Mouse (Mus musculus): ENCODE data around the gene Igf2bp1. TPM values are rescaled to one million over a fixed set of nuclear protein-coding genes. Genes with fewer than 3 reads are reported as not detected.
"Not testable (repeated sequence)": the region's sequence is repeated elsewhere in the genome, so short reads cannot be mapped to it uniquely, and the experiment has no call there.

The Igf2bp1 gene
- polyA plus RNA-seq, 1 experiment from 2014 or later, result 6.2 TPM

DNA sequence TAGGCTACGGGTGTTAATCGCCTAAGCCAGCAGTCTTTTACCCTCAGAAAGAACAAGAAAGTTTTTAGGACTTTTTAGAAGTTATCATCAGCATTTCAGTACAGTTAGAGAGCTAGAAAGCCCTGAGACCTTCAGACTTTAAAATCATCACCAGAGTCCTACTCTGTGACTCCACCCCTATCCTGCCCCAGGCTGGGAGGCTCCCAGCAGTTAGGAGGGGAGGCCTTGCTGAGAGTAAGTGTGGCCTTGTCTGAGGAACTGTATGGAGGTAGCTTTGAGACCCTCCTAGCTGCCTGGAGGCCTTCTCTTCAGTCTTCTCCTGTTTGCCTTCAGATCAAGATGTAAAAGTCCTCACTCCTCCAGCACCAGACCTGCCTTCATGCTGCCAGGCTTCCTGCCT is 81.5 kb downstream of the Igf2bp1 start:
- H3K4me3 ChIP-seq (ENCODE audit: low read depth, low read length), result no peak overlapping the region
- no peaks in the 10 kb centered on the region for H3K4me1 ChIP-seq (ENCODE audit: control insufficient read depth, insufficient read depth, low read length)
- no peak overlapping the region for H3K9ac ChIP-seq (ENCODE audit: low read depth, low read length)
- no peaks in the 10 kb centered on the region; the same call in 1 of the 2 replicates for H3K27me3 ChIP-seq (ENCODE audit: control insufficient read depth, insufficient read depth, low read depth, low read length)
- H3K4me2 ChIP-seq (ENCODE audit: low read length), result no peak overlapping the region
- no peaks in the 10 kb centered on the region; the same call in 1 of the 2 replicates for H3K9me3 ChIP-seq (replicated peaks; ENCODE audit: control insufficient read depth, low read length, poor library complexity, severe bottlenecking)
- H3K27ac ChIP-seq (ENCODE audit: low read length), result no peak overlapping the region
- no peaks in the 10 kb centered on the region for H3K36me3 ChIP-seq (ENCODE audit: control insufficient read depth, insufficient read depth, low read length)
- WGBS, result 9% methylated on average over 2 of the region's 2 CpGs
- no peak for ATAC-seq

DNA sequence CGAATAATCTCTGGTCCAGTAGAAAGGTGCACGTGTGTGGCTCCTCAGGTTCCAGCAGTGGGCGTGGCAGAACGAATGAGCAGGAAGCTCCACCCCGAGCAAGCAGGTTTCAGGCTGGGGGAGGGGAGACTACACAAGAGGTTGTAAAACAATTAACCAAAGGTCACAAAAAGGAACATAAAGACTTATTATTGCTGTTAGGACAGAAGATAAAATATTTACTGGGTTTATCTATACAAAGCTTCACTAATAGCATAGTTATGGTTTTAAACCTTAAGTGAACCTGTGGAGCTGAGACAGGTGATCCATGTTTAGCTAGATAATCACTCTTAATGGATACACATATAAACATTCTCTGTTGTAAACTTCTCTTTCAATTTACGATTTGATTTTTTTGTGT is 82.3 kb downstream of the Igf2bp1 start:
- WGBS, result 2% methylated on average over 2 of the region's 6 CpGs
- not testable (repeated sequence) for H3K27me3 ChIP-seq (ENCODE audit: control insufficient read depth, insufficient read depth, low read depth, low read length)

DNA sequence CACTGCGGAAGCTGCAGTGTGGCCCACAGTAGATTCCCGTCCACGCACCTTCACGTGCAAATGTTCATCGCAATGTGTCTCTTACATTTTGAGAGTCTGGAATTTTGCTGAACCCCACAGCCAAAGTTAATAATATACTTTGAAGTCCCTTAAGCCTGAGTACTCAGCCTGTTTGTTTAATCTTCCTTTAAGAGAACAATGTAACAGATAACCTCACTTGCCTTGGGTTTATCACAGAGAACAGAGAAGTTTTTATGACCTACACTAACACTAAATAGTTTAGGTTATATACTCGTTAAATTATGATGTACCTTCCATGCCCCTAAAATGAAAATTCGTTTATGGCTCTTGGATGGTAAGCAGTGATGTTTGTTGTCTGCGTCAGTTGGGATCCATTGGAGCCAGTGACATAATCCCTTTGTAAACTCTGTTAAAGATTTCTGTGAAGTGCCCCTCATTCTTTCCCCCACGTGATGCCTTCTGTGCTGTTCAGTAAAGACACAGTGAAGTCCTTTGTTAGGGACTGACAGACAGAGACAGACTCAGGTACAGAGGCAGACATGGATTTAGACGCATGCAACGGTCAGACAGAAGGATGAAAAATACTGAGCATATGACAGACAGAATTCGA is 83.6 kb downstream of the Igf2bp1 start:
- Histone ChIP-seq H3K36me3 (ENCODE audit: control insufficient read depth, insufficient read depth, low read length) (no peaks in the 10 kb centered on the region), H3K4me3 (ENCODE audit: low read depth, low read length) (no peak overlapping the region), H3K27me3 (ENCODE audit: control insufficient read depth, insufficient read depth, low read depth, low read length) (peaks cover 5% of the 10 kb centered on the region), H3K4me2 (ENCODE audit: low read length) (no peak overlapping the region), H3K9me3 (replicated peaks; ENCODE audit: control insufficient read depth, low read length, poor library complexity, severe bottlenecking) (no peaks in the 10 kb centered on the region; the same call in 1 of the 2 replicates), H3K9ac (ENCODE audit: low read depth, low read length) (no peak overlapping the region), H3K4me1 (ENCODE audit: control insufficient read depth, insufficient read depth, low read length) (no peaks in the 10 kb centered on the region), H3K27ac (ENCODE audit: low read length) (no peak overlapping the region)
- WGBS, result 51% methylated on average over 12 of the region's 12 CpGs
- no peak for ATAC-seq

More for the DNA sequence above, 82.3 kb downstream of the Igf2bp1 start:
- H3K4me3 ChIP-seq (ENCODE audit: low read depth, low read length); H3K9me3 ChIP-seq (replicated peaks; ENCODE audit: control insufficient read depth, low read length, poor library complexity, severe bottlenecking); H3K27ac ChIP-seq (ENCODE audit: low read length); H3K4me1 ChIP-seq (ENCODE audit: control insufficient read depth, insufficient read depth, low read length); H3K4me2 ChIP-seq (ENCODE audit: low read length); H3K36me3 ChIP-seq (ENCODE audit: control insufficient read depth, insufficient read depth, low read length); ATAC-seq; H3K9ac ChIP-seq (ENCODE audit: low read depth, low read length): not testable (repeated sequence)

DNA sequence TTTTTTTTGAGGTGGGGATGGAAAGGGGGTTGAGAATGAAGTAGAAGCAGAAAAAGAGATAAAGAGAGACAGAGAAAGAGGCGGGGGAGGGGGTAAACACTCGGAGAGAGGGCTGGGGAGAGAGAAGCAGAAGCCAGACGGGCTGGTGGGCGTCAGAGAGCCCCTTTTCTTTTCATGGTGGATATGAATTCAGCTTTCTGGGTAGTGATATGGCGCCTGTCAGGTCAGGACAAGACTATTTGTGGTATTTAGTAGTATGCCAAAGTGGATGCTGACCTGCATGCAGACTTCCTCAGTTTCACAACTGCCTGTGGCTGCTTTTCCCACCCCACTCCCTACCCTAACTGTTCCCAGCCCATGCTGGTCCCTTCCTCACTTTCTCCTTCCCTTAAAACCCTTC is 89.3 kb downstream of the Igf2bp1 start:
- Histone ChIP-seq H3K27ac (ENCODE audit: low read length) (no peak overlapping the region), H3K9me3 (replicated peaks; ENCODE audit: control insufficient read depth, low read length, poor library complexity, severe bottlenecking) (no peaks in the 10 kb centered on the region), H3K36me3 (ENCODE audit: control insufficient read depth, insufficient read depth, low read length) (no peaks in the 10 kb centered on the region), H3K9ac (ENCODE audit: low read depth, low read length) (no peak overlapping the region), H3K4me3 (ENCODE audit: low read depth, low read length) (no peak overlapping the region), H3K27me3 (ENCODE audit: control insufficient read depth, insufficient read depth, low read depth, low read length) (peaks cover 45% of the 10 kb centered on the region), H3K4me2 (ENCODE audit: low read length) (no peak overlapping the region), H3K4me1 (ENCODE audit: control insufficient read depth, insufficient read depth, low read length) (peaks cover 10% of the 10 kb centered on the region)
- 2% methylated on average over 5 of the region's 5 CpGs for WGBS
- ATAC-seq, result no peak

DNA sequence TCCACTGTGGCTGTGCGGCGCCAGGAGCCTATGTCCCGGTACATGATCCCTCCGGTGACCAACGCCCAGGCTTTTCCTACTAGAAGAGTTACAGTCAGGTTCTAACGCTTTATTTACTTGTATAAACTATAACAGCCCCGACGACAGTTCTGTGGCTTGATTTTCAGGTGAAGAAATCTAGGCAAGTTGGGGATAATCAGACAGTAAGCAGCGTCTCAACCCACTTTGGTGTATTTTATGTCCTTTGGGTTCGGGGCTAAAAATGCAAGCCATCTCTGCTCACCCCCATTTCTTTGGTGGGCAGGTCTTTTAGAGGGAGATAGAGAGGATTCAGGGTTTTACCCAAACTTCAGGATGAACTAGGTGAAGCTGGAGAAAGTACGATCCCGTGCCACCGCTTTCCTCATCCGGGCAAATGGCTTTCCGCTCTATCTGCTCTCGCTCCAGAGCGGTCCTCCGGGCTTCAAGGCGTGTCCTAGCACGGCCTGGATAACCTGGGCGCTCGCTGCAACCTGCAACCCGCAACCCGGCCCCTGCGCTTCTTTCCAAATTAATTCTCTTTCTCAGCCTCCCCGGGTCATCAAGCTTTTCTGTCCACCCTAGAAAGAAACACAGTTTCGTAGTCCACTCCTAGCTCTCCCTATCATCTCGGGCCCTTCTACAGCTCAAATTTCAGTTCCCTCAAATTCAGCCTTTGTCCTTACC is 90.6 kb downstream of the Igf2bp1 start:
- H3K4me1 ChIP-seq (ENCODE audit: control insufficient read depth, insufficient read depth, low read length), result peaks cover 10% of the 10 kb centered on the region
- no peak overlapping the region for H3K27ac ChIP-seq (ENCODE audit: low read length)
- H3K9ac ChIP-seq (ENCODE audit: low read depth, low read length), result no peak overlapping the region
- H3K27me3 ChIP-seq (ENCODE audit: control insufficient read depth, insufficient read depth, low read depth, low read length), result peaks cover 53% of the 10 kb centered on the region
- WGBS, result 1% methylated on average over 28 of the region's 28 CpGs
- H3K4me3 ChIP-seq (ENCODE audit: low read depth, low read length), result peak overlapping the region; percentile 24; the same call in 1 of the 2 replicates
- no peaks in the 10 kb centered on the region for H3K9me3 ChIP-seq (replicated peaks; ENCODE audit: control insufficient read depth, low read length, poor library complexity, severe bottlenecking)
- no peak for ATAC-seq
- H3K4me2 ChIP-seq (ENCODE audit: low read length), result peak overlapping the region; percentile 40
- no peaks in the 10 kb centered on the region for H3K36me3 ChIP-seq (ENCODE audit: control insufficient read depth, insufficient read depth, low read length)

DNA sequence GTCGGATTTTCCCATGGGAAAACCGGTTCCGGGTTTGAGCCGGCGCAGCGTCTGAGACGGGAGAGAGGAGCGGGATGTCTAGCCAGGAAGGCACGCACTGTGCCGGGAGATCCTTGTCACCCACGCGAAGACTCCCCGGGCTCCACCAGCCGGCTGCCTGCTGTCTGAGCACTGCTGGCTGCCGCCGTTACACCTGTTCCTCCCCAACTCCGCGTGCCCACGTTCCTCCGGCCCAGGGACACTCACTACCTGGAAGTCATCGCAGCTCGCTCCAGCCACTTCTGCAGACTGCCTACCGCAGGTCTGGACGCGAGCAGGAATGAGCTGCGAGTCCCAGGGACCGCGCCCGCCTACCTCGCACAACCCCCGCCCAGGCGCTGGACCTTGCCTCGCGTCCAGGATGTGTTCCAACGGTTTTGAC is 91.2 kb downstream of the Igf2bp1 start, which contains the start of gene B4galnt2:
B4galnt2 (minus strand) TSS at position 321 of the 421 bp plus-strand sequence.
- under 1% methylated on average over 35 of the region's 35 CpGs for WGBS
- no peak for ATAC-seq
- Histone ChIP-seq H3K4me2 (ENCODE audit: low read length) (peak within 1 kb of the TSS; percentile 40), H3K9me3 (replicated peaks; ENCODE audit: control insufficient read depth, low read length, poor library complexity, severe bottlenecking) (no peaks in the 10 kb centered on the region), H3K4me1 (ENCODE audit: control insufficient read depth, insufficient read depth, low read length) (peaks cover 10% of the 10 kb centered on the region), H3K27me3 (ENCODE audit: control insufficient read depth, insufficient read depth, low read depth, low read length) (peaks cover 53% of the 10 kb centered on the region), H3K4me3 (ENCODE audit: low read depth, low read length) (peak within 1 kb of the TSS; percentile 24), H3K9ac (ENCODE audit: low read depth, low read length) (no peak within 1 kb of the TSS), H3K36me3 (ENCODE audit: control insufficient read depth, insufficient read depth, low read length) (no peaks in the 10 kb centered on the region), H3K27ac (ENCODE audit: low read length) (no peak within 1 kb of the TSS)

DNA sequence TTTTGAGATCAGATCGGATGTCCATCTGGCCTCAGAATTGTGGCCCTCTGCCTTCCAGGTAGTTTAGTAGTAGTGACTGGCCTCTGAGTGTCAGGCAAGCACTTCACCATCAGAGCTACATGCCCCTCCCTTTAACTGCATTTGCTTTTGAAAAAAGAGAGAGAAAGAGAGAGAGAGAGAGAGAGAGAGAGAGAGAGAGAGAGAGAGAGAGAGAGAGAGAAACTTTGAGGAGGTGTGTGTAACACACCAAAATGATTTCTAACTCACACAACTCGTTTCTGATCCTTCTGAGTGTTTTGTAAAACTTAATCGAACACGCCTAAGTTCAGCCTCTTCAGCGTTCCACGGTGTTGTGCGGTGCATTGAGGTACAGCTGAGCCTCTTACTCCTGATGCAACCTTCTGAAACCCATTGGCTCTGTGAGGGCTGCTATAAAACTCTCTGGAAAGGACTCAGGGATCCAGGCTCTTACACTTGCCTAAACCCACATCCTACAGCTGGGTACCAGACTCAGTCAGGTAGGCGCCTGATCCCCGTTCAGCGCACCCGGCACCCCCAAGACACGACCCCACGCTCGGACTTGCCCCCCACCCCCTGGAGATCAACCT is 91.7 kb downstream of the Igf2bp1 start:
- ATAC-seq, result no peak
- H3K4me2 ChIP-seq (ENCODE audit: low read length), result peak overlapping the region; percentile 40; the same call in 1 of the 2 replicates
- WGBS, result 3% methylated on average over 14 of the region's 14 CpGs
- H3K4me3 ChIP-seq (ENCODE audit: low read depth, low read length), result no peak overlapping the region; the same call in 1 of the 2 replicates
- peaks cover 10% of the 10 kb centered on the region for H3K4me1 ChIP-seq (ENCODE audit: control insufficient read depth, insufficient read depth, low read length)
- no peaks in the 10 kb centered on the region for H3K9me3 ChIP-seq (replicated peaks; ENCODE audit: control insufficient read depth, low read length, poor library complexity, severe bottlenecking)
- no peaks in the 10 kb centered on the region for H3K36me3 ChIP-seq (ENCODE audit: control insufficient read depth, insufficient read depth, low read length)
- no peak overlapping the region for H3K27ac ChIP-seq (ENCODE audit: low read length)
- H3K9ac ChIP-seq (ENCODE audit: low read depth, low read length), result no peak overlapping the region
- peaks cover 53% of the 10 kb centered on the region for H3K27me3 ChIP-seq (ENCODE audit: control insufficient read depth, insufficient read depth, low read depth, low read length)

DNA sequence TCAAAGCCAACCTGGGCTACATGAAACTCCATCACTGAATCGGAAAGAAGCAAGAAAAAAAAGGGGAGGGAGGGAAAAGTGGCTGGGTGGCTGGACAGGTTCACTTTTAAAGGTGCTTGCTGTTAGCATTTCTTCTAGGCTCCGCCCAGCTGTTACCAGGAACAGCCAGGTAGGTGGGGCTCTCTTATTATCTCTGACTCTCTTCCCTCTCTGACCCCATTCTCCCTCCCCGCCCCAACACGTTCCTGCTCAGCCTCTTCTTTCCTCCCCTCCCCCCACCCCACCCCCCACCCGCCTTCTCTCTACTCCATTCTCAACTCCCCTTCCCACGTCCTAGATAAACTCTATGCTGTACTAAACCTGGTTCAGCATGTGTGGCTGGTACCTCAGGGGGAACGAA is 94.2 kb downstream of the Igf2bp1 start:
- no peak for ATAC-seq
- Histone ChIP-seq H3K27me3 (ENCODE audit: control insufficient read depth, insufficient read depth, low read depth, low read length) (peaks cover 44% of the 10 kb centered on the region), H3K4me2 (ENCODE audit: low read length) (no peak overlapping the region), H3K27ac (ENCODE audit: low read length) (no peak overlapping the region), H3K36me3 (ENCODE audit: control insufficient read depth, insufficient read depth, low read length) (no peaks in the 10 kb centered on the region), H3K4me1 (ENCODE audit: control insufficient read depth, insufficient read depth, low read length) (peaks cover 10% of the 10 kb centered on the region), H3K4me3 (ENCODE audit: low read depth, low read length) (no peak overlapping the region), H3K9ac (ENCODE audit: low read depth, low read length) (no peak overlapping the region), H3K9me3 (replicated peaks; ENCODE audit: control insufficient read depth, low read length, poor library complexity, severe bottlenecking) (no peaks in the 10 kb centered on the region)
- 19% methylated on average over 6 of the region's 7 CpGs for WGBS

Data from midbrain, embryonic 16.5 days (tissue).